In genomic region chr13:119600166-119600565, GRCm38 (mm10) we compare ENCODE assay signal across 8 mouse cellular contexts. TPM values are rescaled to one million over a fixed set of nuclear protein-coding genes. Genes with fewer than 3 reads are reported as not detected.
DNase-seq lines count a peak whose midpoint lies in the region; ATAC-seq lines count a peak whose summit lies in the region.
"Not testable (repeated sequence)": the region's sequence is repeated elsewhere in the genome, so short reads cannot be mapped to it uniquely, and the experiment has no call there.
"Had no signal": no experiment of that assay in that cellular context is flagged by ENCODE, and none has a peak within 500 bp of the region (broad histone marks: within the 10 kb centered on the region; RNA-seq: fewer than 3 reads in every experiment).

No protein-coding gene starts in this region.

- H3K9me3 ChIP-seq in liver, embryonic 13.5 days (replicated peaks), result peaks cover 27% of the 10 kb centered on the region

- not testable (repeated sequence) for H3K4me3 ChIP-seq in liver, embryonic 13.5 days (replicated peaks)

- not testable (repeated sequence) for H3K36me3 ChIP-seq in liver, embryonic 13.5 days

- H3K9ac ChIP-seq in liver, embryonic 13.5 days, result not testable (repeated sequence)

- H3K27ac ChIP-seq in liver, embryonic 13.5 days, result not testable (repeated sequence)

- not testable (repeated sequence) for ATAC-seq in liver, embryonic 13.5 days (ENCODE audit: low read depth)

- peak; percentile 30 to 52 for DNase-seq in adrenal gland, adult (ENCODE audit: inconsistent age in 2 of 2, low spot score in 1 of 2)
- DNase-seq in embryo, embryonic 10.5 days (ENCODE audit: low spot score), result peak; percentile 85
- peak; percentile 49 for DNase-seq in gastrocnemius, postnatal 25 days
- DNase-seq in kidney, postnatal 10 days, result peak; percentile 62
- peak; percentile 58 for DNase-seq in liver, embryonic 13.5 days
- DNase-seq in neural tube, embryonic 10.5 days (ENCODE audit: extremely low spot score, low spot score), result peak; percentile 80
- DNase-seq in spleen, postnatal 14 days (ENCODE audit: low spot score in 2 of 2), result peak; percentile 68 to 75

- H3K4me1 ChIP-seq in liver, embryonic 13.5 days (replicated peaks), result not testable (repeated sequence)

- H3K4me2 ChIP-seq in liver, embryonic 13.5 days, result not testable (repeated sequence)

- H3K27me3 ChIP-seq in liver, embryonic 13.5 days, result not testable (repeated sequence)

RNA-seq across cellular contexts. Expression of gene Ccl28, which starts 23.5 kb away (rescaled TPM):
- total RNA-seq in gastrocnemius, postnatal 25 days (2021), result under 1 TPM; 0.24 to 0.38 TPM
- polyA plus RNA-seq in liver, embryonic 13.5 days (2015; fragmentation: Nextera tagmentation; extraction: Ambion mirVana), result not detected in 2 replicates
- total RNA-seq: monocyte, adult 5-6 weeks had no signal
